Mouse (Mus musculus) G1E (cell line): Measurements from ENCODE around the gene Dctn3.
"Not testable (repeated sequence)": the region's sequence is repeated elsewhere in the genome, so short reads cannot be mapped to it uniquely, and the experiment has no call there.

Source experiments
- CTCF ChIP-seq: IDR thresholded peaks from 2 replicates; pipeline ENCODE4 v1.5.1; 2012; ENCODE audit warnings: low read depth, low read length, inconsistent platforms, mixed read lengths
- GATA1 ChIP-seq: IDR thresholded peaks from 2 replicates; pipeline ENCODE4 v1.6.1; 2012; ENCODE audit warnings: borderline replicate concordance, low read length, inconsistent platforms, mixed read lengths
- TAL1 ChIP-seq: conservative IDR thresholded peaks from 2 replicates; pipeline ENCODE4 v1.6.1; 2012; ENCODE audit warnings: low read depth, low read length, inconsistent platforms, mixed read lengths

DNA sequence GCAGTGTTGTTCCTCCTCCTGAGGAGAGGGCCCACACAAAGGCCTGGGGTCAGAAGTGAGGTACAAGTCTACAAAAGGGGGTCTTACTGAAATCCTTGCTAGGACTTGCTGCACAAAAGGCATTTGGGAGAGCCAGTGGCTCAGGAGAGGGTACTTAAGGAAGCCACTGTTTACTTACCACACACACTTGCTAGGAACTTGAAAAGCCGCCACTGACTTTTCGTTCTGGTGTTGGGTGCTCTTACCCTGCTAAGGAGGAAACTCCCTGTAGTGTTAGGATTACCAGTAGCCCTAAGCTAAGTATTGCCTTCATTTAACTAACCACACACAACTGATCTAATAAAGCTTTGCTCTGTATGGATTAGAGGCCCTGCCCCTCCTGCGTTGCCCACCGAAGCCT is 33.0 kb downstream of the Dctn3 start:
- TF ChIP-seq CTCF, GATA1, TAL1: not testable (repeated sequence)
